Mouse (Mus musculus): Measurements from ENCODE around the gene Dad1. TPM values are rescaled to one million over a fixed set of nuclear protein-coding genes. Genes with fewer than 3 reads are reported as not detected.
A peak's percentile ranks its signal among the peaks of the same experiment; 100 is the strongest.
"Not testable (repeated sequence)": the region's sequence is repeated elsewhere in the genome, so short reads cannot be mapped to it uniquely, and the experiment has no call there.

Gene Dad1
- polyA plus RNA-seq, 1 experiment from 2014 or later = 256 TPM

DNA sequence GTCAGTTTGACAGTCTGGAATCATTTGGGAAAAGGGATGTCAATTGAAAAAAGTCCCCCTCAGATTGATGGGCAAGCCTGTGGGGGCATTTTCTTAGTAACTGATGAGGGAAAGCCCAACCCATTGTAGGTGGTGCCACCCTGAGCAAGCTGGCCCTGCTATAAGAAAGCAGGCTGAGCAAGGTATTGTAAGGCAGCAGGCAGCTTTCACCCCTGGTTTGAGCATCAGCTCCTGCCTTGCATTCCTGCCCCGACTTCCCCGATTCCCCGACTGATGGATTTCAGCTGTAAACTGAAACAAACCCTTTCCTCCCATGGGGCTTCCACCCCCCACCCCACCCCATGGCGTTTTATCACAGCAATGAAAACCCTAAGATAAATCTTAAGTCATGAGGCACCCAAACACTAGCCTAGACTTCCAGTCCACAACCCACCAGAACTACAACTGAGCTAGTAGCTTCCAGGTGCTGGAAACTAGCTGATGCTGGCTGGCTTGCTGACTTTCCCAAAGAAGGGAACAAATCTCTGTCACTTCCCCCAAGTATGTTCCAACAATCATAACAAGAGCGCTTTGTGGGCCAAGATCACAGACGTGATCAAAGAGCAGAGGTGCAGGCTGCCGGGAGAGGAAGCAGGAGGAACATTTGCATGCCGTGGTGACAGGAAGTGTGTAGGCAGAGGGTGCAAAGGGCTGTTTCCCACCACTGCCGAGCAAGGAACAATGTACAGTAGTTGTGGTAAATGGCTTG is 20.9 kb downstream of the Dad1 start:
- no peak overlapping the region for H3K4me2 ChIP-seq (ENCODE audit: low read depth, low read length)
- H3K4me1 ChIP-seq (ENCODE audit: control insufficient read depth, insufficient read depth, low read length) = peaks cover 2% of the 10 kb centered on the region; the same call in 1 of the 2 replicates
- no peak for ATAC-seq (replicated peaks; ENCODE audit: insufficient number of reproducible peaks, low FRiP score, low TSS enrichment, low read depth)
- no peak overlapping the region for H3K4me3 ChIP-seq (ENCODE audit: low read depth, low read length)
- WGBS = 34% methylated on average over 9 of the region's 9 CpGs
- H3K27ac ChIP-seq (replicated peaks; ENCODE audit: low read depth, low read length) = no peak overlapping the region
- no peaks in the 10 kb centered on the region for H3K9me3 ChIP-seq (replicated peaks; ENCODE audit: control insufficient read depth, low read length)
- H3K27me3 ChIP-seq (ENCODE audit: control insufficient read depth, insufficient read depth, low read length) = no peaks in the 10 kb centered on the region
- H3K36me3 ChIP-seq (replicated peaks; ENCODE audit: control insufficient read depth, insufficient read depth, low read depth, low read length) = no peaks in the 10 kb centered on the region
- no peak for DNase-seq (ENCODE audit: low spot score)
- H3K9ac ChIP-seq (replicated peaks; ENCODE audit: low read length) = no peak overlapping the region

GRCm38 (mm10) chr14:54232143-54232542 is 21.8 kb downstream of the Dad1 start:
- DNase-seq (ENCODE audit: low spot score) = no peak
- Histone ChIP-seq H3K4me3 (ENCODE audit: low read depth, low read length) (no peak overlapping the region), H3K27ac (replicated peaks; ENCODE audit: low read depth, low read length) (no peak overlapping the region), H3K4me1 (ENCODE audit: control insufficient read depth, insufficient read depth, low read length) (peaks cover 2% of the 10 kb centered on the region; the same call in 1 of the 2 replicates), H3K36me3 (replicated peaks; ENCODE audit: control insufficient read depth, insufficient read depth, low read depth, low read length) (no peaks in the 10 kb centered on the region), H3K9me3 (replicated peaks; ENCODE audit: control insufficient read depth, low read length) (no peaks in the 10 kb centered on the region), H3K9ac (replicated peaks; ENCODE audit: low read length) (no peak overlapping the region), H3K27me3 (ENCODE audit: control insufficient read depth, insufficient read depth, low read length) (no peaks in the 10 kb centered on the region), H3K4me2 (ENCODE audit: low read depth, low read length) (no peak overlapping the region)
- ATAC-seq (replicated peaks; ENCODE audit: insufficient number of reproducible peaks, low FRiP score, low TSS enrichment, low read depth) = no peak
- 84% methylated on average over 9 of the region's 9 CpGs for WGBS

GRCm38 (mm10) chr14:54231176-54231956 is 22.5 kb downstream of the Dad1 start:
- Histone ChIP-seq H3K9me3 (replicated peaks; ENCODE audit: control insufficient read depth, low read length) (no peaks in the 10 kb centered on the region), H3K4me3 (ENCODE audit: low read depth, low read length) (no peak overlapping the region), H3K9ac (replicated peaks; ENCODE audit: low read length) (no peak overlapping the region), H3K4me1 (ENCODE audit: control insufficient read depth, insufficient read depth, low read length) (peaks cover 2% of the 10 kb centered on the region; the same call in 1 of the 2 replicates), H3K4me2 (ENCODE audit: low read depth, low read length) (no peak overlapping the region), H3K27ac (replicated peaks; ENCODE audit: low read depth, low read length) (no peak overlapping the region), H3K27me3 (ENCODE audit: control insufficient read depth, insufficient read depth, low read length) (no peaks in the 10 kb centered on the region), H3K36me3 (replicated peaks; ENCODE audit: control insufficient read depth, insufficient read depth, low read depth, low read length) (no peaks in the 10 kb centered on the region)
- ATAC-seq (replicated peaks; ENCODE audit: insufficient number of reproducible peaks, low FRiP score, low TSS enrichment, low read depth) (no peak), DNase-seq (ENCODE audit: low spot score) (no peak)
- 81% methylated on average over 20 of the region's 21 CpGs for WGBS

DNA sequence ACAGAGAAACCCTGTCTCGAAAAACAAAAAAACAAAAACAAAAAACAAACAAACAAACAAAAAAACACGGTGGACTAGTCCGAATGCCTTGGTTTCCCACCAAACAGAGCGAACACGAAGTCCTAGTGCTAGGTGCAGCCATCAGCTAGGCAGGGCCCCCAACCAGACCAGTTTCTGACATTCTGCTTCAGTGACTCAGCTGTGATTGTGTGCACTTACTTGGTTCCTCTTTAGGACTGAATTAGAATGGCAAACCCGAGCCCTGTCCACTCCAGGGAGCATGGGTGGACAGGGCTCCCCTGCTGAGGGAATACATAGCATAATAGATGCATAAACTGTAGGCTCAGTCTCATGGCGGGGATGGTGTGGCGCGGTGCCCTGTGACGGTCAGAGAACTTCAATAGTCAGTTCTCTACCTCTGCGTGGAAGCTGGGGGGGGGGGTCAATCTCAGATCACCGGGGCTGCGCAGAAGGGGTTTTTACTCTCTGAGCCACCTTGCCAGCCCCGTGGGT is 23.2 kb downstream of the Dad1 start:
- Histone ChIP-seq H3K27me3 (ENCODE audit: control insufficient read depth, insufficient read depth, low read length) (no peaks in the 10 kb centered on the region), H3K27ac (replicated peaks; ENCODE audit: low read depth, low read length) (no peak overlapping the region), H3K4me3 (ENCODE audit: low read depth, low read length) (no peak overlapping the region), H3K9ac (replicated peaks; ENCODE audit: low read length) (no peak overlapping the region), H3K9me3 (replicated peaks; ENCODE audit: control insufficient read depth, low read length) (no peaks in the 10 kb centered on the region), H3K36me3 (replicated peaks; ENCODE audit: control insufficient read depth, insufficient read depth, low read depth, low read length) (no peaks in the 10 kb centered on the region), H3K4me2 (ENCODE audit: low read depth, low read length) (no peak overlapping the region), H3K4me1 (ENCODE audit: control insufficient read depth, insufficient read depth, low read length) (peaks cover 2% of the 10 kb centered on the region; the same call in 1 of the 2 replicates)
- no peak for ATAC-seq (replicated peaks; ENCODE audit: insufficient number of reproducible peaks, low FRiP score, low TSS enrichment, low read depth)
- 85% methylated on average over 14 of the region's 14 CpGs for WGBS
- no peak for DNase-seq (ENCODE audit: low spot score)

- not testable (repeated sequence) for H3K9me3 ChIP-seq (replicated peaks; ENCODE audit: control insufficient read depth, low read length); ATAC-seq (replicated peaks; ENCODE audit: insufficient number of reproducible peaks, low FRiP score, low TSS enrichment, low read depth); H3K4me1 ChIP-seq (ENCODE audit: control insufficient read depth, insufficient read depth, low read length); H3K27ac ChIP-seq (replicated peaks; ENCODE audit: low read depth, low read length); H3K27me3 ChIP-seq (ENCODE audit: control insufficient read depth, insufficient read depth, low read length); H3K4me3 ChIP-seq (ENCODE audit: low read depth, low read length); H3K9ac ChIP-seq (replicated peaks; ENCODE audit: low read length); H3K36me3 ChIP-seq (replicated peaks; ENCODE audit: control insufficient read depth, insufficient read depth, low read depth, low read length); DNase-seq (ENCODE audit: low spot score); H3K4me2 ChIP-seq (ENCODE audit: low read depth, low read length)
- 65% methylated on average over 3 of the region's 4 CpGs for WGBS
Measured at GRCm38 (mm10) chr14:54229849-54230248, 24.1 kb downstream of the Dad1 start.

DNA sequence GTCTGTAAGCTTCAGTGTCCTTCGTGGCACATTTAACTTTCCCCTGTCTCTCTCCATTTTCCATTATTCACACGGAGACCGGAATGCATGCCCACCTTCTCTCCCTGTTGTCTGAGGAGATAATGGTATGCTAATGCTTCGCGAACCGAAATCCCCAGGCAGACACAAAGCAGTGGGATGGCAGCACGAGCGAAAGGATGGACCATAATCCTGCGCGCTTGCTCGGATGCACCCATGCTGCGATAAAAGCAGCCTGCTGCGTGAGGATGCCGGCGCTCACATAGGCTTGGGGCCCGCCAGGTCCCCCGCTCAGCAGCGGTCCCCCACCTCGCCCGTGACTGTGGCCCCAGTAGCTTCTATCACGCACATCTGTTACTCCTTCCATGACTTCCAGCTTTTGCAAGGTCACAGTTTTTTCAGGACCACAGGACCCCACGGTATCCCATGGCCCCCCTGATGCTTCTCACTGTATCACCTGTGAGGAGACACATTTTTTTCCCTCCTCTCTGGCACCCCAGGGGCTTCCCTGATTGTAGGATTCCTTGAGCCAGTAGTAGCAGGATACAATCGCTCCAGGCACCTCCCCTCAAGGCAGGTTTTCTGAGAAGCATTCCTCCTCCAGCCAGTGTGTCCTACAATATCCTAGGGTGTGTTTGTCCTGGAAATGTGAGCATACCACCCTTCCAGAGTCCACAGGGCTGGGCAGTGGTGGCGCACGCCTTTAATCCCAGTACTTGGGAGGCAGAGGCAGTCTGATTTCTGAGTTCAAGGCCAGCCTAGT is 24.8 kb downstream of the Dad1 start:
- peak overlapping the region; percentile 23 for H3K4me3 ChIP-seq (ENCODE audit: low read depth, low read length)
- ATAC-seq (replicated peaks; ENCODE audit: insufficient number of reproducible peaks, low FRiP score, low TSS enrichment, low read depth) (no peak), DNase-seq (ENCODE audit: low spot score) (no peak)
- 5% methylated on average over 25 of the region's 25 CpGs for WGBS
- peak overlapping the region; percentile 46 for H3K4me2 ChIP-seq (ENCODE audit: low read depth, low read length)
- peaks cover 2% of the 10 kb centered on the region; the same call in 1 of the 2 replicates for H3K4me1 ChIP-seq (ENCODE audit: control insufficient read depth, insufficient read depth, low read length)
- H3K36me3 ChIP-seq (replicated peaks; ENCODE audit: control insufficient read depth, insufficient read depth, low read depth, low read length) = no peaks in the 10 kb centered on the region
- no peaks in the 10 kb centered on the region for H3K27me3 ChIP-seq (ENCODE audit: control insufficient read depth, insufficient read depth, low read length)
- no peak overlapping the region for H3K27ac ChIP-seq (replicated peaks; ENCODE audit: low read depth, low read length)
- H3K9me3 ChIP-seq (replicated peaks; ENCODE audit: control insufficient read depth, low read length) = no peaks in the 10 kb centered on the region
- H3K9ac ChIP-seq (replicated peaks; ENCODE audit: low read length) = peak overlapping the region; percentile 60

DNA sequence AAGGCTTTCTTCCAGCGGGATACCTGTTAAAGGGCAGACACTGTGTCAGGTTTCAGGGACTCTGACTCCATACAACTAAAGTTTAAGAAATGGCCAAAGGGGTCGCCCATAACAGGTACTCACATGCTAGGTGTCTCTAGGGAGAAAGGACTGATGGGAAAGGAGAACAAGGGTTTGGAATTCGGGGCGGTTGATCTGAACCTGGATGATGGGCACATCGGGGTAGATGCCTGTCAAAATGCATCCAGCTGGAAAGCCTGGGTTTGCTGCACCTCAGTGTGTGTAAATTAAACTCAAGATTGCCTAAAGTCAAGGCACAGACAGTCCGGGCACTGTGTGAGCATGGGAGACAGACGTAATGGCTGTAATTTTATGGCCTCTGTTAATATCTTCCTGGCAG is 25.4 kb downstream of the Dad1 start:
- Histone ChIP-seq H3K36me3 (replicated peaks; ENCODE audit: control insufficient read depth, insufficient read depth, low read depth, low read length) (no peaks in the 10 kb centered on the region), H3K4me1 (ENCODE audit: control insufficient read depth, insufficient read depth, low read length) (peaks cover 2% of the 10 kb centered on the region; the same call in 1 of the 2 replicates), H3K27me3 (ENCODE audit: control insufficient read depth, insufficient read depth, low read length) (no peaks in the 10 kb centered on the region), H3K27ac (replicated peaks; ENCODE audit: low read depth, low read length) (no peak overlapping the region), H3K9ac (replicated peaks; ENCODE audit: low read length) (no peak overlapping the region; the same call in 1 of the 2 replicates), H3K4me2 (ENCODE audit: low read depth, low read length) (peak overlapping the region; percentile 57), H3K9me3 (replicated peaks; ENCODE audit: control insufficient read depth, low read length) (no peaks in the 10 kb centered on the region), H3K4me3 (ENCODE audit: low read depth, low read length) (peak overlapping the region; percentile 18)
- no peak for ATAC-seq (replicated peaks; ENCODE audit: insufficient number of reproducible peaks, low FRiP score, low TSS enrichment, low read depth)
- no peak for DNase-seq (ENCODE audit: low spot score)
- 4% methylated on average over 7 of the region's 7 CpGs for WGBS

Data from embryonic facial prominence, embryonic 11.5 days (tissue).